ENCODE assay signal across 7 mouse cellular contexts in the genomic region with DNA sequence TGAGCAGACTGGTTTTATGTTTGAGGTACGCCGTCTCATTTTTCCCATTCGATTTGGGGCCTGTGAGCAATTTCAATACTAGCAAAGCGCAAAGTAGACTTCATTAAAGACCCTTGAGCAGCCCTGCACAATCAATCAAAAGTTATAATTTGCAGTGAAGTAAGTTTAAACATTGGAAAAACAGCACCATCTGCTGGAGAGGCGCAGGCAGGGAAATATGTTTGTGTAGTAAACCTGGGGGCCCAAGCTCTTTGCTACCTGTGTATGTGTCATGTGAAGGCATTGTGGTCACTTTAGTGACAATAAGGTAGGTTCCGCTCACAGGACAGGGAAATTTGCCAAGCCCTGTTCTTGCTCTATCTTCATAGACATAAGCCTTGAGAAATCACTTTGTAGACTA.
DNase-seq lines count a peak whose midpoint lies in the region; ATAC-seq and TF ChIP-seq lines count a peak whose summit lies in the region.

No protein-coding gene starts in this region.

- DNase-seq in midbrain, embryonic 14.5 days = peak; percentile 48
- peak; percentile 73 for DNase-seq in cerebellum, adult 9-10 months
- peak; percentile 19 to 33 for DNase-seq in frontal cortex, postnatal 14 days (ENCODE audit: low spot score in 2 of 2)
- peak; percentile 23 to 42 for DNase-seq in left cerebral cortex, adult 2 months (ENCODE audit: extremely low spot score in 1 of 2, low spot score in 2 of 2)

- no peak overlapping the region for H3K27ac ChIP-seq in midbrain, embryonic 14.5 days (replicated peaks; ENCODE audit: low read depth, low read length)
- H3K27ac ChIP-seq in midbrain, embryonic 15.5 days = no peak overlapping the region
- no peak overlapping the region for H3K27ac ChIP-seq in left cerebral cortex, adult 2 months
- H3K27ac ChIP-seq in midbrain, embryonic 13.5 days = no peak overlapping the region

- WGBS in midbrain, embryonic 14.5 days = 87% methylated on average over 6 of the region's 6 CpGs
- WGBS in midbrain, embryonic 15.5 days = 87% methylated on average over 6 of the region's 6 CpGs
- WGBS in midbrain, embryonic 13.5 days = 85% methylated on average over 6 of the region's 6 CpGs

- H3K36me3 ChIP-seq in midbrain, embryonic 14.5 days (ENCODE audit: control insufficient read depth, insufficient read depth, low read length) = no peaks in the 10 kb centered on the region
- H3K36me3 ChIP-seq in midbrain, embryonic 15.5 days (replicated peaks) = no peaks in the 10 kb centered on the region
- no peaks in the 10 kb centered on the region for H3K36me3 ChIP-seq in midbrain, embryonic 13.5 days

- peak; percentile 80 for TF ChIP-seq CTCF in left cerebral cortex, adult 2 months (IDR thresholded peaks at IDR 0.05)

- no peaks in the 10 kb centered on the region for H3K27me3 ChIP-seq in midbrain, embryonic 14.5 days (ENCODE audit: control insufficient read depth, insufficient read depth, low read length)
- no peaks in the 10 kb centered on the region for H3K27me3 ChIP-seq in midbrain, embryonic 15.5 days (replicated peaks)
- no peaks in the 10 kb centered on the region for H3K27me3 ChIP-seq in midbrain, embryonic 13.5 days

- H3K4me1 ChIP-seq in midbrain, embryonic 14.5 days (ENCODE audit: control insufficient read depth, insufficient read depth, low read length) = no peaks in the 10 kb centered on the region
- no peaks in the 10 kb centered on the region for H3K4me1 ChIP-seq in midbrain, embryonic 15.5 days
- no peaks in the 10 kb centered on the region for H3K4me1 ChIP-seq in midbrain, embryonic 13.5 days (replicated peaks)

- no peak overlapping the region for H3K9ac ChIP-seq in midbrain, embryonic 14.5 days (replicated peaks; ENCODE audit: low read length)
- H3K9ac ChIP-seq in midbrain, embryonic 15.5 days = no peak overlapping the region
- no peak overlapping the region for H3K9ac ChIP-seq in midbrain, embryonic 13.5 days (replicated peaks)

- no peak overlapping the region for H3K4me2 ChIP-seq in midbrain, embryonic 14.5 days (ENCODE audit: low read length)
- H3K4me2 ChIP-seq in midbrain, embryonic 15.5 days = no peak overlapping the region
- H3K4me2 ChIP-seq in midbrain, embryonic 13.5 days (replicated peaks) = no peak overlapping the region

- no peaks in the 10 kb centered on the region for H3K9me3 ChIP-seq in midbrain, embryonic 14.5 days (ENCODE audit: control insufficient read depth, low read length)
- no peaks in the 10 kb centered on the region for H3K9me3 ChIP-seq in midbrain, embryonic 15.5 days
- no peaks in the 10 kb centered on the region for H3K9me3 ChIP-seq in midbrain, embryonic 13.5 days

- intact Hi-C loops in left cerebral cortex, adult 2 months (cut with DNase I) = loop anchor here (1.0 to 10.0 kb wide), 4 partner anchors 79 to 294 kb away; no protein-coding TSS in a partner anchor

- ATAC-seq in midbrain, embryonic 14.5 days (ENCODE audit: low FRiP score, low TSS enrichment) = no peak
- ATAC-seq in midbrain, embryonic 15.5 days (replicated peaks) = no peak
- ATAC-seq in CD4-positive, CD25-positive, alpha-beta regulatory T cell, adult 4 months = no peak
- no peak for ATAC-seq in midbrain, embryonic 13.5 days

- no peak overlapping the region for H3K4me3 ChIP-seq in midbrain, embryonic 14.5 days (replicated peaks; ENCODE audit: low read depth, low read length)
- no peak overlapping the region for H3K4me3 ChIP-seq in midbrain, embryonic 15.5 days
- H3K4me3 ChIP-seq in left cerebral cortex, adult 2 months = no peak overlapping the region
- H3K4me3 ChIP-seq in midbrain, embryonic 13.5 days (replicated peaks) = no peak overlapping the region
